Mouse (Mus musculus) granulocyte monocyte progenitor cell, adult 5-6 weeks (primary cell): ENCODE data around the gene Stum. TPM values are rescaled to one million over a fixed set of nuclear protein-coding genes. Genes with fewer than 3 reads are reported as not detected.
"Not testable (repeated sequence)": the region's sequence is repeated elsewhere in the genome, so short reads cannot be mapped to it uniquely, and the experiment has no call there.

ENCODE experiments used
- ATAC-seq: replicated peaks from 2 replicates; pipeline ENCODE4 v1.8.0; 2016; ENCODE audit warnings: mild to moderate bottlenecking, moderate TSS enrichment, inconsistent platforms; ENCODE audit not compliant: poor library complexity, severe bottlenecking
- total RNA-seq, 2 experiments: library from RNA; stranded (forward) in 1 of 2; stranded (reverse) in 1 of 2; fragments of 200-712, 200-1000 nt in 1 of 2; fragments of >200 nt in 1 of 2; fragmentation: Nextera tagmentation in 1 of 2; gene quantifications; 2 replicates each; pipeline ENCODE4 v1.2.3; 2014 to 2017

Gene Stum
- total RNA-seq (2014; fragmentation: Nextera tagmentation) (not detected in 2 replicates), total RNA-seq (2017) (not detected in 2 replicates)

- peak; percentile 69 for ATAC-seq
These were observed at the start of gene Stum for GRCm38 (mm10) chr1:180483399-180484291. Gene Stum (minus strand): TSS chr1:180483504.

- no peak for ATAC-seq
These were observed 49.4 kb upstream of the Stum start for GRCm38 (mm10) chr1:180532671-180533070.

- no peak for ATAC-seq
These were observed 47.4 kb upstream of the Stum start for GRCm38 (mm10) chr1:180530457-180531263.

DNA sequence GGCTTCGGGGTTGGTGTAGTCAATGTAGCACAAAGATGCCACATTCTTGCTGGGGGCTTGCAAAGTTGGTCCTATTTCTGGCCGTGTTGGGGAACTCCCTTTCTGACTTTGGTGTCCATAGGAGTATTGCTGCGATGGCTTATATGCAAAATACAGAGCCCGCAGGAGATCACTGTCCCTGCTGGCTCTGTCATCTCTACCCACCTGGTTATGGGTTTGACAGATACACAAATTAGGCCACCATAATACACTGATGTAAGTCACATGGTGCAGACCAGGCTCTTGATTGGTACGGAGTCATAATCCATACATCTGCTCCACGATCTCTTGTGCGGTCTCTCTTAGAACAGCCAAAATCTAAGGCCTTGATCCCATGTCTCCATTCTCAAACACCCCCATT, 46.5 kb upstream of the Stum start:
- ATAC-seq, result no peak

- no peak for ATAC-seq
These were observed 42.0 kb upstream of the Stum start for GRCm38 (mm10) chr1:180525301-180525700.

DNA sequence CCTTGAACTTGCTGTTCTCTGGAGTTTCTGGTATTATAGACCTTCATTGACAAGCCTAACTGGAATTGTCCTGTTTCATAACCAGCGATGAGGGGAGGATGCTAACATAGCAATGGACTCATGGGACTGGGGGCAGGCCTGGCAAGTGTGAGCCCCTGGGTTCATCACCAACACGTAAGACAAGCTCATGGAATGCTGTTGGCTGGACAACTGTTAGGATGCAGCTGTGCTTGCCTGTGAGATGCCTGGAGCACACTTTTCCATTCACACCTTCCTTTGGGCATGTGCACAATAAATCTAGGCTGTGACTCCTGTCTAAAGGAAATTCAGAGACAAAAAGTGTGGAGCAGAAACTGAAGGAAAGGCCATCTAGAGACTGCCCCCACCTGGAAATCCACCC, 40.0 kb upstream of the Stum start:
- no peak for ATAC-seq

DNA sequence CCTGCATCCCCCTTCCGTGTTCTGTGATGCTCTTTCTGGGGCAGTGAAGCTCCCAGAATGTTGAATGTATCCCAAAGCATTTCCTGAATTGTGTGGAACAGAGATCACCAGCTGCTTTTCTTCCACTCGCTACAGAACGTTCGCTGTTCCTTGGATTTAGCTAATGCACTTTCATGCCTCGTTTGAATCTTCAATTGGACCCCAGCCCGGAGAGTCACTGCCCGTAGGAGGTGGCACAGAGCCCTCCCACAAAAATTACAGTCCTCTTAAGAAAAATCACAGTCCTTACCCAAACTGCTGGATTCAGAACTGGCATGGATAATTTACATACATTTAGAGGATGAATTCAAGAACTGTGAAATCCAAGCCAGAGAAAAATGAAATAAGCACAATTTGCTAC, 36.9 kb upstream of the Stum start:
- ATAC-seq, result no peak

GRCm38 (mm10) chr1:180519520-180519919, 36.2 kb upstream of the Stum start:
- ATAC-seq, result peak; percentile 58

DNA sequence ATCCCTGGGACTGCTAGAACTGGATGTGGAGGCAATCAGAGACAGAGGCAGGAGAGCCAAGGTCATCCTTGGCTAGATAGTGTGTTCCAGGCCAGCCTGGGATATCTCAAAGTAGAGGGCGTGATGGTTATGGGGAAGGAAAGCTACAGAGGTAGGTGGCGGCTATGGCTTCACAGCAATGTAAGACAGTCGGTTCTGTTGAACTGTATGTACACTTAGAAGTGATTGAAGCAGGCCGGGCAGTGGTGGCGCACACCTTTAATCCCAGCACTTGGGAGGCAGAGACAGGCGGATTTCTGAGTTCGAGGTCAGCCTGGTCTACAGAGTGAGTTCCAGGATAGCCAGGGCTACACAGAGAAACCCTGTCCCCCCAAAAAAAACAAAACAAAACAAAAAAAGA, 35.6 kb upstream of the Stum start:
- not testable (repeated sequence) for ATAC-seq

- ATAC-seq, result no peak
These were observed 35.1 kb upstream of the Stum start for GRCm38 (mm10) chr1:180518412-180518811.

GRCm38 (mm10) chr1:180517390-180518054, 34.2 kb upstream of the Stum start:
- ATAC-seq, result peak; percentile 53

DNA sequence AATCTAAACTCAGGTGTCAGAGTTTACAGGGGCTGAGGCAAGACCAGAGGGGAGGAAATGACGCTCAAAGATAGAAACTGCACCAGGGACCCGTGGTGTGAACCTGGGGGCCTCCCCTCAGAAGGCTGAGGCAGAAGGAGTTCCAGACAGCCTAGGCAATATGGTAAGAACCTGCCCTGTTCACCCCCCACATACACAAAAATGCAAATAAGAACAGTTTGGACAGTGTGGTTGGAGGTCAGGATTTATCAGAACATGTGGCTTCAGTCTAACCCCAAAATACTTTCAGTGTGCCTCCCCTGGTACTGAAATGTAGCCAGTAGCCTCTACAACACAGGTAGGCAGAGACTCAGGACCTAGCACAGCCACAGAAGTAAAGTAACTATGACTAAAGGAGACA, 30.8 kb upstream of the Stum start:
- ATAC-seq, result no peak

- peak; percentile 43 for ATAC-seq
These were observed 27.6 kb upstream of the Stum start for GRCm38 (mm10) chr1:180510879-180511278.

DNA sequence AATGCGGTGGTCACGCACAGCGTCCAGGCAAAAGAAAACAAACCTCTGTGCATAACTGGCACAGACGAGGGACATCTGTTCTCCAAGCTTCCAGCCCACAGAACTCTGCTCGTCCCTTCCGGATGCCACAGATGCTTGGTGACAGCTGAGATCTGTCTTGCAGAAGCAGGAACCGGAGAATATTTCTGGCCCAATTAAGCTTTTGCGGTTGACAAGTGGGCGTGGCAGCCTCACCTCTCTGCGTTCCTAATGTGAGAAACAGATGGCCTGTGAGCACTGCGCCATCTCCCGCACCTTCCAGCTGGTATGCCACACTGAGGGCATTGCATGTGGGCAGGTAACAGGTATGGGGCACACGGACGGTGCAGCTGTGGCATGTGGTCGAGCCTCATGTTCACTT, 27.1 kb upstream of the Stum start:
- ATAC-seq, result peak; percentile 53

GRCm38 (mm10) chr1:180508662-180509061, 25.4 kb upstream of the Stum start:
- peak; percentile 83 for ATAC-seq

GRCm38 (mm10) chr1:180507291-180507791, 24.0 kb upstream of the Stum start:
- no peak for ATAC-seq

DNA sequence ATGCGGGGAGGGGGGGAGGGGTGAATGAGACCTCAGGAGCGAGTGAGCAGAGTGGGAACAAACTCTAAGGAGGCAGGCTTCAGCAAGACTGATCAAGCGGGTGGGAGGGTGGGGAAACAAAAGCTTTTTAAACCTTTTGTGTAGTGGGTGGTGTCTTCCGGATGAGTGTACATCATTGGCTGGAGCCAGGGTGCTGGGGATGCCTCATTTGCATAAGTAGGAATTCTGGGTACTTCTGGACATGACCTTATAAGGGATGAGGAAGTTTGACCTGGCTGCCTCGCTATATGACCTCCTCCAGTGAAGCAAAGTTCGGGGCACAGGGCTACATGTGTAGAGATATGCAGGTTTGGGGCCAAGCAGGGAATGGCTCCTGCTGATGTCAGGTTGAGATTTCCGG, 23.0 kb upstream of the Stum start:
- ATAC-seq, result no peak

DNA sequence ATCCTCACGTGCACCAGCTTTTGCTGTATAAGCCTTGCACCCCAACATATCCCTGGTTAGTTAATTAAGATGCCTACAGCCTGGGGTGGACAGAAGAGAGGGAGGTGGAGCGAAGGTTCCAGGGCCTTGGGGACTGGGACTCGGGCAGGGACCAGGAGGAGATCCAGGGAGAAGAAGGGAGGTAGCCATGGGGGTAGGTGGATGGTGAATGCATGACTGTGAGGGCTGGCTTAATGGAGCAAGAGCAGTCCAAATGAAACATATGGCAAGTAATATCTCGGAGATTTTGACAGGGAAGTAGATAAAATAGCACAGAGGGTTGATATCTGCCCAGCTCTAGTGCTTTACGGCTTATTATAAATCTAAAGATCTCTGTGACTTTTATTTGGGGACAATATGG, 21.6 kb upstream of the Stum start:
- no peak for ATAC-seq

GRCm38 (mm10) chr1:180503484-180503883, 20.2 kb upstream of the Stum start:
- no peak for ATAC-seq

DNA sequence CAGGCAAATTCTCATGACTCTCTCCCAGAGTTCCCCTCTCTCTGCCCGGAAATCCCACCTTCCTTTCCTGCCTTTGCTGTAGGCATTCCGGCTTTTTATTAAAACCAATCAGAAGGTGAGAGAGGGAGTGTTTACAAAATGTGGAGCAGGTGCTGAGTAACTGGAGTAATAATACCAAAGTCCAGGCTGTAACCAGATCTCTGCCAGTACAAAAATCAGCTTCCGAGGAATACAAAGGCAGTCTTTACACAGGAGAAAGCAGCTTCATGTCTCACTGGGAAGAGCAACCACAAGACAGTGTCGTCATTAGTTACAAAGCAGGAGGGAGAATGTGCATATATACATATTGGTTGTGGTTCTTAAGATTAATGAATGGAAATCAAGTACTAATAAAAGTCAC, 19.3 kb upstream of the Stum start:
- ATAC-seq, result no peak

DNA sequence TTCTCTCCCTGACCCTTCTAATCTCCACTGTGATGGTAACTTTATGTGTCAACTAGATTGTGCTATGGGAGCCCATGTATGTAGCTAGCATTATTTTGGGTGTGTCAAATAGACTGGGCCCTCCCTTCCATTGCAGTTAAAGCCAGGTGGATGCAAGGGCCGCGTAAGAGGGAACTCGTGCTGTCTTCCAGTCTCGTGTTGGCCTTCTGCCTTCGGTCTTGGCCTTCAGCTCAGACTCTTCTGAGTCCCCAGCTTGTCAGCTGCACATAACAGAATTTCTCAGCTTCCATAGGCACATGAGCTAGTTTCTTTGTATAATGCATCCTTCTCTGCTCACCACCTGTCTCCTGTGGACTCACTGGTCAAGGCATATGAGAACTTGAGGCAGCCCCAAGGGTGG, 17.3 kb upstream of the Stum start:
- no peak for ATAC-seq
